Mouse (Mus musculus): ENCODE data around the gene Aff3.

DNA sequence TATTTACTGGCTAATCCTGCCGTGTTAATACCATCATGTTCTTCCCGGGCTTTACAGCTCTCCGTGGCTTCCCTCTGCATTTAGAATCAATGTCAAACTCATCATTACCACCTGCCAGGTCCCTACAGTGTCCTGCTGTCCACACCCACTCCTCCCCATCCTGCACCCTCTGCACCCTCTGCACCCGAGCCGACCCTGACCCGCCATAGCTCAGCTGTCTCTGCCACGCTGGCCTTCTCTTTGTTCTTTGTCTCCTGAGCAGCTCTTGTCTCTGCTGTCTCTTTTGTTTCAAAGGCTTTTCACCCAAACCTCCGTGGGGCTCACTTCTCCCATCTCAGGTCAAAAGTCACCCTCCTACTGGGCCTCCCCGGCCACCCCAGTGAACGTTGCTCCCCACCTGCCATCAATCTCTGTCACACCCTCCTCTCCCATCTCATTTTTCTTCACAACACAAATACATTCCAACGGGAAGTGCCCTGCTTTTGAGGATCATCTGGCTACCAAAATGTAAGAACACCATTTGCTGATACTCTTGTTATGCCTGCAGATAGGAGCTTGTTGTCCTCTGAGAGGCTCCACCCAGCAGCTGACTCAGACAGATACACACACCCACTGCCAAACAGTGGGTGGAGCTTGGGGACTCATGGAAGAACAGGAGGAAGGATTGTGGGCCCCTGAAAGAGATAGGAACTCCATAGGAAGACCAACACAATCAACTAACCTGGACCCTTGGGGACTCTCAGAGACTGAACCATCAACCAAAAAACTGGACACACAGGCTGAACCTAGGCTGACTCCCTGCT is 102.2 kb downstream of the Aff3 start:
- TF ChIP-seq EP300 (IDR thresholded peaks at IDR 0.05; ENCODE audit: insufficient read depth, low read depth, low read length), result no peak
- TF ChIP-seq POLR2A (IDR thresholded peaks at IDR 0.05; ENCODE audit: insufficient read depth, low read depth, low read length), result no peak
- TF ChIP-seq CTCF (IDR thresholded peaks at IDR 0.05), result no peak
